Mouse (Mus musculus): ENCODE measurements around the gene Cyth1. TPM values are rescaled to one million over a fixed set of nuclear protein-coding genes. Genes with fewer than 3 reads are reported as not detected.

The Cyth1 gene
- polyA plus RNA-seq, 1 experiment = 6.1 TPM

DNA sequence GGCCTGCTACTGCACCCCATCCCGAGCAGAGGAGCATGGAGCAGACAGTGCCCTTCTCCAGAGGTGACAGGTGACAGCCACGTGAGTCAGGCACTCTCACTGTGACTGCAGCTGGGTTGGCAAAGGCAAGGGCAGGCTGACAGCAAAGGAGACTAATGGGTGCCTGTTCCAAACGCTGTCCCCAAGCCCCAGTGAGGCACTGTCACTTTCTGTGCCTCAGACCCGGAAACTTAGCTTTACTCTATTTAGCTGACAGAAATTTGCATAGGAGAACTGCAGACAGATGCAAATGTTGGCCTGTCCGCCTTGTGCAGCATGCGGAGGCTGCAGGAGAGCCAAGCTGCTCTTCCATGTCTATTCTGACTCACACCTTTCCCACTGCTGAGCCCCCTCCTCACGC lies 27.9 kb upstream of the Cyth1 start:
- Histone ChIP-seq H3K4me3 (ENCODE audit: low read depth, low read length) (no peak overlapping the region), H3K27me3 (ENCODE audit: control insufficient read depth, insufficient read depth, low read length, poor library complexity, severe bottlenecking) (no peaks in the 10 kb centered on the region), H3K36me3 (ENCODE audit: control insufficient read depth, insufficient read depth, low read length, poor library complexity, severe bottlenecking) (peaks cover 37% of the 10 kb centered on the region), H3K27ac (ENCODE audit: insufficient read depth, low read length) (no peak overlapping the region), H3K4me1 (ENCODE audit: control insufficient read depth, insufficient read depth, low read length) (no peaks in the 10 kb centered on the region), H3K9ac (ENCODE audit: low read depth, poor library complexity, severe bottlenecking) (no peak overlapping the region), H3K9me3 (replicated peaks; ENCODE audit: control insufficient read depth, insufficient read depth, low read length, poor library complexity, severe bottlenecking) (no peaks in the 10 kb centered on the region)
- no peak for TF ChIP-seq EP300 (IDR thresholded peaks at IDR 0.05; ENCODE audit: insufficient read depth, low read depth, low read length)
- no peak for TF ChIP-seq POLR2A (IDR thresholded peaks at IDR 0.05; ENCODE audit: insufficient read depth, low read length)
- no peak for TF ChIP-seq CTCF (IDR thresholded peaks at IDR 0.05; ENCODE audit: low read depth, low read length)

DNA sequence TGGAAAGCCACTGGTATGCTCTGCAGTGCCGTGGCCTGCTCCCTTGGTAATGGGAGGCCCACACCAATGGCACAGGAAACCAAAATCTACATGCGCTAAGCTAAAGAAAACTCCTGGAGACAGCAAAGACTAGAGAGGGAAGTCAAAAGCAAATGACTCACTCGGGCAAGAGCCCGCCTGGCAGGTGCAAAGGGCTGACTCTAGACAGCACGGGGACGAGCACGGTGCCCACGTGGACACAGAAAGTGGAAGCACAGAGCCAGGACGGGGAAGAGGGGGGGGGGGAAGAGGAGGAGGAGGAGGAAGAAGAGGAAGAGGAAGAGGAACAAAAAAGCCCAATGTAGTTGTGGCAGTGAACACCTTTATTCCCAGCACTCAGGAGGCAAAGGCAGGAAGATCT lies 26.7 kb upstream of the Cyth1 start:
- Histone ChIP-seq H3K9ac (ENCODE audit: low read depth, poor library complexity, severe bottlenecking) (no peak overlapping the region), H3K27ac (ENCODE audit: insufficient read depth, low read length) (no peak overlapping the region), H3K4me1 (ENCODE audit: control insufficient read depth, insufficient read depth, low read length) (no peaks in the 10 kb centered on the region), H3K36me3 (ENCODE audit: control insufficient read depth, insufficient read depth, low read length, poor library complexity, severe bottlenecking) (peaks cover 43% of the 10 kb centered on the region), H3K9me3 (replicated peaks; ENCODE audit: control insufficient read depth, insufficient read depth, low read length, poor library complexity, severe bottlenecking) (no peaks in the 10 kb centered on the region), H3K27me3 (ENCODE audit: control insufficient read depth, insufficient read depth, low read length, poor library complexity, severe bottlenecking) (no peaks in the 10 kb centered on the region), H3K4me3 (ENCODE audit: low read depth, low read length) (no peak overlapping the region)
- TF ChIP-seq CTCF (IDR thresholded peaks at IDR 0.05; ENCODE audit: low read depth, low read length) (no peak), EP300 (IDR thresholded peaks at IDR 0.05; ENCODE audit: insufficient read depth, low read depth, low read length) (no peak)

DNA sequence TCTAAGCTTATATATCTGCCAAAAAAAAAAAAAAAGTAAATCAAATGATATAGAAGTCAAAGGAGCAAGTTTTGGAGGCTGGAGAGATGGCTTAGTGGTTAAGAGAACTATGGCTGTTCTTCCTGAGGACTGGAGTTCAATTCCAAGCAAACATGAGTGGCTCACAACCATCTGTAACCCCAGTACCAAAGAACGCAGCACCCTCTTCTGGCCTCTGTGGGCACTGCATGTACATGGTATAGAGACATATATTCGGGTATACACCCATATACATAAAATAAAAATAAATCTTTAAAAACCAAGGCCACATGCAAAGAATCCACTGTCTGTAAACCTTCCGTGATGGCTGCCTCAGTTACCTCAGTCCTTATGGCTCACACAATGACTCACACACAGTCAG lies 21.4 kb upstream of the Cyth1 start:
- Histone ChIP-seq H3K9me3 (replicated peaks; ENCODE audit: control insufficient read depth, insufficient read depth, low read length, poor library complexity, severe bottlenecking) (no peaks in the 10 kb centered on the region), H3K36me3 (ENCODE audit: control insufficient read depth, insufficient read depth, low read length, poor library complexity, severe bottlenecking) (peaks cover 67% of the 10 kb centered on the region), H3K27ac (ENCODE audit: insufficient read depth, low read length) (no peak overlapping the region), H3K9ac (ENCODE audit: low read depth, poor library complexity, severe bottlenecking) (no peak overlapping the region), H3K4me3 (ENCODE audit: low read depth, low read length) (no peak overlapping the region), H3K27me3 (ENCODE audit: control insufficient read depth, insufficient read depth, low read length, poor library complexity, severe bottlenecking) (no peaks in the 10 kb centered on the region), H3K4me1 (ENCODE audit: control insufficient read depth, insufficient read depth, low read length) (no peaks in the 10 kb centered on the region)
- no peak for TF ChIP-seq POLR2A (IDR thresholded peaks at IDR 0.05; ENCODE audit: insufficient read depth, low read length)
- TF ChIP-seq CTCF (IDR thresholded peaks at IDR 0.05; ENCODE audit: low read depth, low read length) = peak; percentile 43

DNA sequence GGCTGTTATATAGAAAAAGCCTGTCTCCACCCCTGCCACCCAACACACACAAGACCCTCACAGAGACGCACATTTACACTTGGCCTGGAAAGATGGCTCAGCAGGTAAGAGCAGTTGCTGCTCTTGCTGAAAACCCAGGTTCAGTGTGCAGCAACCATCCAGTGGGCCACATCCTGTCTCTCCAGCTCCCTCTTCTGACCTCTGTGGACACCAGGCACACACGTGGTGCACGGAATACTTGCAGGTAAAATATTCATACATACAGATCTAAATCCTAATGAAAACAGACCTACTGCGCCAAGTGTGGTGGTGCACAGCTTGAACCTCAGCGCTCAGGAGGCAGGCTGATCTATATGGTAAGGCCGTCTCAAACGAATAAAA lies 18.3 kb upstream of the Cyth1 start:
- peaks cover 60% of the 10 kb centered on the region for H3K36me3 ChIP-seq (ENCODE audit: control insufficient read depth, insufficient read depth, low read length, poor library complexity, severe bottlenecking)
- H3K9me3 ChIP-seq (replicated peaks; ENCODE audit: control insufficient read depth, insufficient read depth, low read length, poor library complexity, severe bottlenecking) = no peaks in the 10 kb centered on the region
- H3K9ac ChIP-seq (ENCODE audit: low read depth, poor library complexity, severe bottlenecking) = no peak overlapping the region
- no peak overlapping the region for H3K27ac ChIP-seq (ENCODE audit: insufficient read depth, low read length)
- no peaks in the 10 kb centered on the region for H3K27me3 ChIP-seq (ENCODE audit: control insufficient read depth, insufficient read depth, low read length, poor library complexity, severe bottlenecking)
- H3K4me3 ChIP-seq (ENCODE audit: low read depth, low read length) = no peak overlapping the region
- H3K4me1 ChIP-seq (ENCODE audit: control insufficient read depth, insufficient read depth, low read length) = no peaks in the 10 kb centered on the region
- no peak for TF ChIP-seq EP300 (IDR thresholded peaks at IDR 0.05; ENCODE audit: insufficient read depth, low read depth, low read length)
- no peak for TF ChIP-seq POLR2A (IDR thresholded peaks at IDR 0.05; ENCODE audit: insufficient read depth, low read length)
- TF ChIP-seq CTCF (IDR thresholded peaks at IDR 0.05; ENCODE audit: low read depth, low read length) = no peak

DNA sequence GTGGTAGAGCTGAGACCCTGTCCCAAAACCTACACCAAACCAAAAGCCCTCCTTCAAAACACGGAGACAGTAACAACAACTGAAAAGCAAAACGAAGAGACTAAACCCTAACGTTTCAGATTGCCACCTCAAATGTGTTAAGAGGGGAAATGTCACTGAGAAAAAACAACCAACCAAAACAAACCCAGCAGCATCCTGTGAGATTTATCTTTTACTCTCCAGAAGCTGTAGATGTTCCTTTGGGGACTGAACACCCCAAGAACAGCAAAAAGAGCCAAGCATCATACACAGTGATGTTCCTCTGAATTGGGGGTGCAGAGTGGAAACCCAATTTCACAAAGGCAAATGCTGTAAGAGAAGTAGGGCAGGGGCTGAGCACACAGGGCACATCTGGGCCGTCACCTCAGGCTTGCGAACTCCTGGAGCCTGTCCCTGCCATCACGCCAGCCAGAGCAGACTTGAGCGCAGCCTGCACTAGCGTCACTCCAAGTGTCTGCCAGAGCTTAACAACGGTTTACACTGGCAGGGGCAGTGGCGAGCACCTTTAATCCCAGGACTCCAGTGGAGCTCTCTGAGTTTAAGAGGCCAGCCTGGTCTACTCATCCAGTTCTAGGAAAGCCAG lies 17.8 kb upstream of the Cyth1 start:
- Histone ChIP-seq H3K36me3 (ENCODE audit: control insufficient read depth, insufficient read depth, low read length, poor library complexity, severe bottlenecking) (peaks cover 64% of the 10 kb centered on the region), H3K27ac (ENCODE audit: insufficient read depth, low read length) (no peak overlapping the region), H3K4me1 (ENCODE audit: control insufficient read depth, insufficient read depth, low read length) (no peaks in the 10 kb centered on the region), H3K9me3 (replicated peaks; ENCODE audit: control insufficient read depth, insufficient read depth, low read length, poor library complexity, severe bottlenecking) (no peaks in the 10 kb centered on the region), H3K27me3 (ENCODE audit: control insufficient read depth, insufficient read depth, low read length, poor library complexity, severe bottlenecking) (no peaks in the 10 kb centered on the region), H3K4me3 (ENCODE audit: low read depth, low read length) (no peak overlapping the region), H3K9ac (ENCODE audit: low read depth, poor library complexity, severe bottlenecking) (no peak overlapping the region)
- no peak for TF ChIP-seq CTCF (IDR thresholded peaks at IDR 0.05; ENCODE audit: low read depth, low read length)

DNA sequence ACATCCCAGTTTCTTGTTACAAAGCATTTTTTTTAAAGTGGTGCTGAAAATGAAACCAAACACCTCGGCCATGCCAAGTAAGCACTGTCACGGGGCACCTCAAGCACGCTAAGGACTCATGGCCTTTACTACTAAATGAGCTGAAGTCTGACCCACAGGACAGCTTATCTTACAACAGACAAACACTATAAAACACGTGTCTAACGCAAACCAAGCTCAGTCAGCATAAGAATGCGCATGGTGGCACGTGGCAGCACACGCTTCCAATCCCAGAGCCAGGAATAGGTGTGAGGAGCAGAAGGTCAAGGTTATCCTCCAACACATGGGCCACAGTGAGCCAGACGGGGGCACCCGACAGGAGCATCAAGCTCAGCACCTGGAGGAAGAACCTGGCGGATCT lies 17.2 kb upstream of the Cyth1 start:
- no peak for TF ChIP-seq POLR2A (IDR thresholded peaks at IDR 0.05; ENCODE audit: insufficient read depth, low read length)
- TF ChIP-seq CTCF (IDR thresholded peaks at IDR 0.05; ENCODE audit: low read depth, low read length) = no peak
- TF ChIP-seq EP300 (IDR thresholded peaks at IDR 0.05; ENCODE audit: insufficient read depth, low read depth, low read length) = no peak

More for the DNA sequence above, 17.2 kb upstream of the Cyth1 start:
- Histone ChIP-seq H3K27me3 (ENCODE audit: control insufficient read depth, insufficient read depth, low read length, poor library complexity, severe bottlenecking) (no peaks in the 10 kb centered on the region), H3K36me3 (ENCODE audit: control insufficient read depth, insufficient read depth, low read length, poor library complexity, severe bottlenecking) (peaks cover 66% of the 10 kb centered on the region), H3K4me1 (ENCODE audit: control insufficient read depth, insufficient read depth, low read length) (no peaks in the 10 kb centered on the region), H3K9ac (ENCODE audit: low read depth, poor library complexity, severe bottlenecking) (no peak overlapping the region), H3K9me3 (replicated peaks; ENCODE audit: control insufficient read depth, insufficient read depth, low read length, poor library complexity, severe bottlenecking) (no peaks in the 10 kb centered on the region), H3K4me3 (ENCODE audit: low read depth, low read length) (no peak overlapping the region), H3K27ac (ENCODE audit: insufficient read depth, low read length) (no peak overlapping the region)

All from ES-Bruce4 (cell line).